Mouse (Mus musculus) myocyte (in vitro differentiated cells): ENCODE results near the gene Fgg.

Experiments
- MYOD1 ChIP-seq, 3 experiments: IDR thresholded peaks; one replicate each; pipeline ENCODE4 v1.6.1; 2011; ENCODE audit warnings: control low read depth in 2 of 3, low read depth in 2 of 3, mild to moderate bottlenecking in 2 of 3, moderate library complexity in 1 of 3; ENCODE audit not compliant: insufficient read length in 2 of 3, control insufficient read depth in 1 of 3
- POLR2A ChIP-seq: IDR thresholded peaks from one replicate; pipeline ENCODE4 v1.6.1; 2011; ENCODE audit warnings: low read depth, mild to moderate bottlenecking, control low read depth, moderate library complexity; ENCODE audit not compliant: insufficient read length
- POLR2AphosphoS2 ChIP-seq: IDR thresholded peaks from one replicate; pipeline ENCODE4 v1.6.1; 2011; ENCODE audit warnings: low read depth, control low read depth; ENCODE audit not compliant: insufficient read length

DNA sequence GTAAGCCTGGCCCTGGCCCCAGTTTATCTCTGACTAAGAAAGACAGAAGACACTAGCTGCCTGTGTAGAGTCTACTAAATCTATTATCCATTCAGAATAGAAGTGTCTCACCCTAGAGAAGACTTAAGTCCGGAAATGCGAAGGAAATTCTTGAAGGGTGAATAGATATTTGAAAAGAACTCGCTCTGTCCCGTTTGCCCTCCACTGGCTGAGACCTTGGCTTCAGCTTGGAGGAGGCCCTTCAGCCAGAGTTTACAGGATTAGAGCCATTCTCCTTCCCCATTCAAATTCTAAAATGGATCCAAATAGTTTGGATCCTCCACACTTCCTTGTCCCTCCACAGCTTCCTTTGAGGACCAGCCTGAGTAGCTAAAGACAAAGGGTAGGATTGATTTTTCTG is 22.8 kb downstream of the Fgg start:
- TF ChIP-seq POLR2AphosphoS2 (no peak), POLR2A (no peak), MYOD1 (IDR thresholded peaks at IDR 0.05; ENCODE audit: control insufficient read depth in 1 of 3, insufficient read length in 2 of 3, low read depth in 2 of 3) (no peak)
